Mouse (Mus musculus) fat pad, adult 2 months (tissue): ENCODE data around the gene Lpar3.

Source experiments
- DNase-seq: peaks from one replicate; pipeline ENCODE4 v3.0.0-alpha.2; 2011; ENCODE audit warnings: low read depth, low spot score; ENCODE audit errors: extremely low read depth

Lpar3 gene

GRCm38 (mm10) chr3:146304556-146305405 lies 84.0 kb downstream of the Lpar3 start:
- no peak for DNase-seq

DNA sequence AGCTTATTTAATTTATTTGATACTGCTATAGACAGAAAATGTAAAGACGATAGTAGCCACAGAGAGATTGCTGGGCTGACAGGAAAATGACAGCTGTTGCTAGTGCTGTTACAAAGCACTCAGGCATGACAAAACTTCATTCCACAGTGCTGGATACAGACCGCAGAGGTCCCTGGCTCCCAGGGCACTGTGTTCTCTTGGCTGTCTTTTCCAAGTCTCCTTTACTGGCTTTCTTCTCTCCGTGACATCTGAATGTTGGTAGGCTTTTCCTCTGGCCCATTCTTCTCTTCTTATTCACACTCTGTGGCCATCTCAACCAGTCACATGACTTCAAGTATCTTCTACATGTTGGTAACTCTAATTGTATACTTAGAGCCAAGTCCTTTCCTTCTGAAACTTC lies 86.6 kb downstream of the Lpar3 start:
- no peak for DNase-seq

DNA sequence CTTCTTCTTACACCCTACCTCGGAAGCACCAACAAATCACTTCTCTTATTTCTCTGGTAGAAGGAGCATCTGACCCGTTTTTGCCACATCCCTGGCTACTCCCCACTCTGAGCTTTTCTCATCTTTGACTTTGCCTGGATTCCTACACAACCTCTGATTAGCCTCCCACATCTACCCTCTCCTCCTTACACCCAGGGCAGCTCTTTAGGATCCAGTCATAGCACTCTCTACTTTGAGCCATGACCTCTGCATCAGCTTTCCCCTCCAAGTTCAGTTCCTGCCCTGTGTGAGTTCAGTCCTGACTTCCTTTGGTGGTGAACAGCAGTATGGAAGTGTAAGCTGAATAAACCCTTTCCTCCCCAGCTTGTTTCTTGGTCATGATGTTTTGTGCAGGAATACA lies 87.1 kb downstream of the Lpar3 start:
- no peak for DNase-seq

GRCm38 (mm10) chr3:146309586-146309985 lies 88.8 kb downstream of the Lpar3 start:
- DNase-seq = no peak

GRCm38 (mm10) chr3:146311121-146311538 lies 90.4 kb downstream of the Lpar3 start:
- no peak for DNase-seq

DNA sequence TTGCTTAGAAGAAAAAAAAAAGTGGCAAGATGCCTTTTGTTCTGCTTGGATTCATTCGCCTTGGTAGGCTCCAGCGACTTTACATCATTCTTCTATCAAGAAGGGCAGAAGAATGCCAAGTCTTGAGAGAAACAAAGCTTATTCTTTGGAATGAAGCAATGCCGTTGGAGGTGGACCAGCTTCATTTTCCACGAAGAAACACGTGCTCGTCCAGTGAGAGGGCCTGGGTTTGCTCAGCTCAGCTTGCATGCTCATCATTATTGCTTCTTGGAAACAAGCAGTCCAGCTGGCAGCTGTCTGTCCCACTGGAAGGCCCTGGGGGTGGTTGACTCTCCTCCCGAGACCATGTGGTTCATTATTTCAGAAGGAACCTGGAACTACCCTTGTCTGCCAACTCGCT lies 94.7 kb downstream of the Lpar3 start:
- DNase-seq = peak; percentile 64

DNA sequence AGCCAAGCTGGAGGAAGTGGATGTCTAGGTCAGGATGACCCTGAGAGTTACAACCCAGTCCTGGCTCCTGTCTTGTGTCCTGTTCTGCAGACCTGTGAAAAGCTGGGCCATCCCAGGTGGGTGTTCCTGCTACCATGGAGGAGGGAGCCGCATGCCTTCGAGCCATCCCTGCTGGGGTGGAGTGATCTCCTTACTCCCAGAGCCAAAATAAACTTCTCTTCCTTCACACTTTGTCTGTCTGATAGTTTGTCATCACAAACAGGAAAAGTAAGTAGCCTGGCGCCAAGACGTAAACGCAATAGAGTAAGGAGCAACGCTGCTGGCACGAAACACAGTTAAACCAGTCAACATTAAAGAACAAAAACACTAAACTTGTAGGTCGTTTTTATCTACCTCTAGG lies 95.5 kb downstream of the Lpar3 start:
- DNase-seq = peak; percentile 74

GRCm38 (mm10) chr3:146317366-146317765 lies 96.6 kb downstream of the Lpar3 start:
- DNase-seq = no peak

DNA sequence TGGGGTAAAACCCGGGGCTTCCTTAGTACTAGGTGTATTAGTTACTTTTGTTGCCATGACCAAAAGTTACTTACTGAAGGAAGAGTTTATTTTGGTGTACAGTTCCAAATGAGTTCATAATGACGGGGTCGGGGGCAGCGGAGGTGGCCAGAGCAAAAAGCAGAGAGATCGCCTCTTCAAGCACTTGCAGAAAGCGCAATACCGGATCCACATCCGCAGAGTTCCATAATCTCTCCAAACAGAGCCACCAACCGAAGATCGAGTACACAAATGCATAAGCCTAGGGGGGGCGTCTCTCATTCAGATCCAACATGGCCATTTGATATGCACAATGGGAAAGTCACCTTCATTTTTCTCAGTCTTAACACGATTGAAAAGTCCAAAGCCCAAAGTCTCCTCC lies 97.1 kb downstream of the Lpar3 start:
- DNase-seq = no peak

GRCm38 (mm10) chr3:146318520-146318938 lies 97.8 kb downstream of the Lpar3 start:
- no peak for DNase-seq

GRCm38 (mm10) chr3:146318987-146319386 lies 98.2 kb downstream of the Lpar3 start:
- no peak for DNase-seq

- DNase-seq = no peak
Measured at GRCm38 (mm10) chr3:146319503-146319902, 98.7 kb downstream of the Lpar3 start.

DNA sequence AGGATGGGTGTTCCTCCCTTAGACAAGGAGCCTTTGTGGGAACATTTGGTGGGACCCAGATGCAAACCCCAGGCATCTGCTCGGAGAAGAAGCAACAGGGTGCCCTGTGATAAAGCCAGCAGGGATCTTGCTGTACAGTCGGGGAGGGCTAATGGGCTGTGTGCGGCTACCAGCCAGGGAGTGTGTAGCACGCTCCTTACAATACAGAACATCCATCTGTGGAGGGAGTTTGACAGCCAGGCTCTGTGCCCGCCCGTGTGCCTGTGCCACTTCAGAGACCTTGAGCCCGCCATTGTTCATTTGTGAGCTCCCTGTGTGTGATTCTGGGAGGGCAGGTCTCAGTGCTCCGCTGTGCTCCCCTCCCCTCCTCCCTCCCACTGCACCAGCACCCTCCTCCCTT lies 104.2 kb downstream of the Lpar3 start:
- DNase-seq = no peak

GRCm38 (mm10) chr3:146326743-146327536 lies 106.2 kb downstream of the Lpar3 start:
- DNase-seq = no peak

- DNase-seq = peak; percentile 28
Measured at GRCm38 (mm10) chr3:146327537-146328255, 106.9 kb downstream of the Lpar3 start.

GRCm38 (mm10) chr3:146328749-146329148 lies 108.0 kb downstream of the Lpar3 start:
- no peak for DNase-seq

- no peak for DNase-seq
Measured at GRCm38 (mm10) chr3:146331819-146332218, 111.1 kb downstream of the Lpar3 start.

GRCm38 (mm10) chr3:146333270-146333669 lies 112.5 kb downstream of the Lpar3 start:
- no peak for DNase-seq

DNA sequence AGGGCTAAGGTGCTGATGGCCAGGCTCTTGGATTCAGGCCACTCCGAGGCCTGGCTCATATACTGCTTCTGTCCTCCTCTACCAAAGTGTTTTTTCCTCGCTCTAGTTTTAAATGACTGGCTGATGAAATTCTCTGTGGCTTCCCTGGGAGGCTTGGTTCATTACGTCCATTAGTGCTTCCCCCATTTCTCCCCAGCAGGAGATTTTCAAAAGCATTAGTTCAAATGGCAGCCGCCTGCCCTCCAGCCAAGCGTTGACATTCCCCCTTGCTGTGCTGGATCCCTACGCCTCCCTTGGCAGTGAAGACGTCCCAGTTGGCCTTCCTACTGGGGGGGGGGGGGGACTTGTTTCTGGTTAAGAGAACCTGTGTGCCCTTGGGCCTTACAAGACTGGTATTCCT lies 113.3 kb downstream of the Lpar3 start:
- no peak for DNase-seq
